Comparison of ENCODE assay signal across 8 mouse cellular contexts in the genomic region with DNA sequence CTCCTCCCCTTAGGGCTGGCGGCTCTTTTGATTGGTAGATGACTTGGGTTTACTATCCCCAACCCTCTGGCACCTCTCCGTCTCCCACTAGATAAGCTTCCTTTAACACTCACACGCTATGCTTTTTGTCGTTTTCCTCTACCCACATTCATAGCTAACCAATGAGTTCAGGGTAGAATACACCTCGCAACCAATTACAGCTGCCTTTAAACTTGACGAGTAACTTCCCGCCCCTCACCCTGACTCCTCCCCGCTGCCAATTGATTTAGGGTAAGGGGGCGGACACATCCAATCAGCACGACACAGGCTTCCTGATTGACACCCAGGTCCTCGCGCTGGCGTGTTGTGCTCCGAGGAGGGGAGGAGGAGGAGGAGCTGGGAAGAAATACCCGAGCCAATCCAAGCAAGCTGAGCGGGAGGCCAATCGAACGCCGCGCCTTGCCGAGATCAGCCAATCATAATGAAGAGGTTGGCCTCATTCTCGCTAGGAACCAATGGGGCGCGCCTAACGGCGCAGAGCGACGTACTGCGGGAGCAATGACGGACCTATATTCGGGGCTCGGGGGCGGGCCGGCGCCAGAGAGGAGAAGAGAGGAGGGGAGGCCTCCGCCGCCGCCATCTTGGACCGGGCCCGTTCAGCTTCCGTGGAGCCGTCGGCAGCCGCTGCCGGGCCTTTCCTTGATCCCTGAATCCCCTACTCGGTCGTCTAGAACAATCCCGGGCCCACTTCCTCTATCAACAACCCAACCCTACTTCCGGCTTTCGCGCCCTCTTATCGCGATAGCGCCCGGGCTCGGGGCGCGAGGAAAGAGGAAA. TPM values are rescaled to one million over a fixed set of nuclear protein-coding genes. Genes with fewer than 3 reads are reported as not detected.
DNase-seq lines count a peak whose midpoint lies in the region; ATAC-seq lines count a peak whose summit lies in the region.

Gene Cnot3, plus strand, starts transcription at position 597 of the 816 bp plus-strand sequence.

- H3K9ac ChIP-seq in heart, embryonic 13.5 days: peak within 1 kb of the TSS; percentile 100
- H3K9ac ChIP-seq in liver, embryonic 12.5 days: peak within 1 kb of the TSS; percentile 99
- H3K9ac ChIP-seq in stomach, embryonic 15.5 days: peak within 1 kb of the TSS; percentile 100

- WGBS in heart, embryonic 13.5 days: under 1% methylated on average over 55 of the region's 58 CpGs
- WGBS in liver, embryonic 12.5 days (ENCODE audit: insufficient replicate concordance): under 1% methylated on average over 51 of the region's 58 CpGs
- WGBS in stomach, embryonic 15.5 days: 0% methylated on average over 58 of the region's 58 CpGs

- H3K27me3 ChIP-seq in heart, embryonic 13.5 days (replicated peaks): no peaks in the 10 kb centered on the region
- H3K27me3 ChIP-seq in liver, embryonic 12.5 days (replicated peaks): no peaks in the 10 kb centered on the region
- no peaks in the 10 kb centered on the region for H3K27me3 ChIP-seq in stomach, embryonic 15.5 days (replicated peaks)

- peak within 1 kb of the TSS; percentile 88 for H3K4me2 ChIP-seq in heart, embryonic 13.5 days
- H3K4me2 ChIP-seq in liver, embryonic 12.5 days: peak within 1 kb of the TSS; percentile 84
- peak within 1 kb of the TSS; percentile 79 for H3K4me2 ChIP-seq in stomach, embryonic 15.5 days

- H3K27ac ChIP-seq in brown adipose tissue, adult 24 weeks (replicated peaks; ENCODE audit: low read depth, low read length): peak within 1 kb of the TSS; percentile 87
- H3K27ac ChIP-seq in heart, embryonic 13.5 days (replicated peaks): peak within 1 kb of the TSS; percentile 98
- peak within 1 kb of the TSS; percentile 91 for H3K27ac ChIP-seq in liver, embryonic 12.5 days
- H3K27ac ChIP-seq in stomach, embryonic 15.5 days: peak within 1 kb of the TSS; percentile 99

- H3K9me3 ChIP-seq in heart, embryonic 13.5 days: no peaks in the 10 kb centered on the region
- H3K9me3 ChIP-seq in liver, embryonic 12.5 days (replicated peaks): no peaks in the 10 kb centered on the region
- H3K9me3 ChIP-seq in stomach, embryonic 15.5 days: no peaks in the 10 kb centered on the region

- peaks cover 45% of the 10 kb centered on the region for H3K36me3 ChIP-seq in heart, embryonic 13.5 days
- H3K36me3 ChIP-seq in liver, embryonic 12.5 days: peaks cover 57% of the 10 kb centered on the region
- H3K36me3 ChIP-seq in stomach, embryonic 15.5 days: peaks cover 21% of the 10 kb centered on the region; the same call in 1 of the 2 replicates

- ATAC-seq in heart, embryonic 13.5 days (ENCODE audit: extremely low read depth, insufficient number of reproducible peaks, low FRiP score, low TSS enrichment): peak; percentile 97
- ATAC-seq in liver, embryonic 12.5 days: peak; percentile 96
- ATAC-seq in stomach, embryonic 15.5 days (ENCODE audit: insufficient read depth, low FRiP score, low read depth): peak; percentile 98

- H3K4me1 ChIP-seq in brown adipose tissue, adult 24 weeks (ENCODE audit: control insufficient read depth, insufficient read depth, insufficient read length, low read length): peaks cover 13% of the 10 kb centered on the region
- peaks cover 44% of the 10 kb centered on the region for H3K4me1 ChIP-seq in heart, embryonic 13.5 days
- H3K4me1 ChIP-seq in liver, embryonic 12.5 days: peaks cover 50% of the 10 kb centered on the region
- peaks cover 27% of the 10 kb centered on the region for H3K4me1 ChIP-seq in stomach, embryonic 15.5 days

- H3K4me3 ChIP-seq in brown adipose tissue, adult 24 weeks (ENCODE audit: insufficient read depth, low read depth, low read length): peak within 1 kb of the TSS; percentile 94
- H3K4me3 ChIP-seq in heart, embryonic 13.5 days: peak within 1 kb of the TSS; percentile 99
- peak within 1 kb of the TSS; percentile 97 for H3K4me3 ChIP-seq in liver, embryonic 12.5 days
- H3K4me3 ChIP-seq in stomach, embryonic 15.5 days (replicated peaks): peak within 1 kb of the TSS; percentile 98

- peak; percentile 99 for DNase-seq in CD4-positive, CD25-positive, alpha-beta regulatory T cell, adult 2 months (ENCODE audit: low read depth, low spot score)
- peak; percentile 99 for DNase-seq in fat pad, adult 2 months (ENCODE audit: extremely low read depth, low read depth, low spot score)
- peak; percentile 98 for DNase-seq in kidney, postnatal 10 days
- peak; percentile 99 for DNase-seq in natural killer cell, adult 2 months (ENCODE audit: low spot score in 2 of 2)

RNA-seq across cellular contexts. Expression of gene Cnot3, which starts in this region (rescaled TPM):
- 22.4 and 31.4 TPM in 2 replicates for polyA plus RNA-seq in brown adipose tissue, adult 24 weeks (2012; ENCODE audit: insufficient read depth, insufficient read length, missing spikeins)
- 31.1 and 33.3 TPM in 2 replicates for polyA plus RNA-seq in heart, embryonic 13.5 days (2015; fragmentation: Nextera tagmentation; extraction: Ambion mirVana)
- polyA plus RNA-seq in liver, embryonic 12.5 days (2016; fragmentation: Nextera tagmentation; extraction: Ambion mirVana): 32.6 and 34.4 TPM in 2 replicates
- polyA plus RNA-seq in stomach, embryonic 15.5 days (2015; fragmentation: Nextera tagmentation; extraction: Ambion mirVana): 44.6 and 46.4 TPM in 2 replicates

Comparison
In these comparisons a context has a peak if more than half of its experiments do, and no peak if none do; other contexts are left out.
1. Peak in every context shown above with its lines: DNase-seq, ATAC-seq, H3K4me3 ChIP-seq and H3K27ac ChIP-seq.